Mouse (Mus musculus) monocyte, adult 5-6 weeks (primary cell): ENCODE measurements around the gene Snx11. TPM values are rescaled to one million over a fixed set of nuclear protein-coding genes. Genes with fewer than 3 reads are reported as not detected.
A peak's percentile ranks its signal among the peaks of the same experiment; 100 is the strongest.
"Not testable (repeated sequence)": the region's sequence is repeated elsewhere in the genome, so short reads cannot be mapped to it uniquely, and the experiment has no call there.

Experiments used
- ATAC-seq: fragments of 153-309, 156-312 bp; replicated peaks from 2 replicates; pipeline ENCODE4 v1.8.0; 2017; ENCODE audit warnings: mild to moderate bottlenecking; ENCODE audit not compliant: low TSS enrichment, insufficient number of reproducible peaks, severe bottlenecking, poor library complexity, low FRiP score
- total RNA-seq: library from RNA; stranded (forward); fragments of 200-1000, 200-491, 200-594 nt; gene quantifications from 3 replicates; pipeline ENCODE4 v1.2.3, GENCODE M21; 2017

The Snx11 gene
- total RNA-seq = 40.6 to 60.6 TPM (median 40.8 TPM) in 3 replicates

DNA sequence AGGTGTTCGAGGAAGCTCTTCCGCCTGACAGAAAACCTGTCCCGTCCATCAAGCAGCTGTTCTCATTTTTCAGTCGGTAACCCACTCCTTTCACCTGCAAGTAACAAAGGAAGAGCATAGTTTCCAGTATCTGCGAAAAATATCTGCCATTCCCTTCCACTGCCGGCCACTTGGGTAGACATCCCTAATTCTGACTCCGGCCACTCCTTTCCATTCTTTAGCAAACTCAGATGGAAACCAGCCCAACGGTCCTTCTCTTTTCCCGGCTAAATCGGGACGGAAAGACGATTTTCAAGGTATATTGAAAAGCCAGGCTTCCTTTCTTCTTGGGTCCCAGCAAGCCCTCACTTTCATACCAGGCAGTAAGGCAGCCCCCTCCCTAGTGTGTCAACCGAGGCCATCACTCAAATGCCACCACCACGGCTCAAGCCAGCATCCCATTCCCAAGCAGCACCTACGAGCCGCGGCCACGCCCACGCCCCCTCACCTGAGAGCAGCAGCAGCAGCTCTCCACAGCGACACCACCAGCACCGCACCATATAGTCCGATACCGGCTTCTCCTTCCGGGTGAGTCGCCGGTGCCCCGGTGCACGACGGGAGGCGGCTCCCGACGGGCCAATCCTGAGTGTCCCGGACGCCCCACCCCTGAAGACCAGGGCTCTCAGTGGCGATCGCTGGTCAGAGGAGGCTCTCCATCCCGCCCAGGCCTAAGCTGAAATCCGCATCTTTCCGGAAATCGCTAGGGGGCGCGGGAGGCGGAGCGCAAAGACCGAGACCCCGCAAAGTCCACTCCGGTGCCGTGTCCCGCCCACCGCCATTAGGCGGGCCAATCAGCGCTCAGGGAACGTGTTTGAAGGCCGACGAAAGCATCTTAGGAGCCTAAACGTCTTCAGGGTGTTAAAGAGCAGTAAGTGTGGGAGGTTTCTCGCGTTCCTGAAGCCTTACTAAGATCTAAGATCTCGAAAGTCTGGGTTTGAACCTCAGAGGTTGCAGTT lies at the start of gene Snx11:
TSS of gene Snx11 (minus strand) at position 592 of the 995 bp plus-strand sequence.
- ATAC-seq = peak; percentile 99

DNA sequence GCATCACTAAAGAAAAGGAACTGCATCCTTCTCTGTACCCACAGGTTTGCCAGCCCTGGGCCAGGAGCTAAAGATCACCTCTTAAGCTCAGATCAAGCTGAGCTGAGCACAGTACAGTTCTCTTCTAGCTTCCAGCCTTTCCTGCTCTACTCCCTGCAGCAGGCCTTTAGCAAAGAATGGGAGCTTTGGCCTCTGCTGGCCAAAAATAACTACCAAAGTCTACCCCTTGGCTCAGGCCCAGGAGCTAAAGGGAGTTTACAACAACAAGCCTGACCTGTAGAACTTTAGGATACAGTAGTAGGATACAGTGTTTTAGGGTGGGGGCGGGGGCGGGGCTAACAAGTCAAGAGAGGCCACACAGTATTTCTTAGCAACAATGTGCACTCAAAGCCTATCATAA lies 49.1 kb upstream of the Snx11 start:
- no peak for ATAC-seq

DNA sequence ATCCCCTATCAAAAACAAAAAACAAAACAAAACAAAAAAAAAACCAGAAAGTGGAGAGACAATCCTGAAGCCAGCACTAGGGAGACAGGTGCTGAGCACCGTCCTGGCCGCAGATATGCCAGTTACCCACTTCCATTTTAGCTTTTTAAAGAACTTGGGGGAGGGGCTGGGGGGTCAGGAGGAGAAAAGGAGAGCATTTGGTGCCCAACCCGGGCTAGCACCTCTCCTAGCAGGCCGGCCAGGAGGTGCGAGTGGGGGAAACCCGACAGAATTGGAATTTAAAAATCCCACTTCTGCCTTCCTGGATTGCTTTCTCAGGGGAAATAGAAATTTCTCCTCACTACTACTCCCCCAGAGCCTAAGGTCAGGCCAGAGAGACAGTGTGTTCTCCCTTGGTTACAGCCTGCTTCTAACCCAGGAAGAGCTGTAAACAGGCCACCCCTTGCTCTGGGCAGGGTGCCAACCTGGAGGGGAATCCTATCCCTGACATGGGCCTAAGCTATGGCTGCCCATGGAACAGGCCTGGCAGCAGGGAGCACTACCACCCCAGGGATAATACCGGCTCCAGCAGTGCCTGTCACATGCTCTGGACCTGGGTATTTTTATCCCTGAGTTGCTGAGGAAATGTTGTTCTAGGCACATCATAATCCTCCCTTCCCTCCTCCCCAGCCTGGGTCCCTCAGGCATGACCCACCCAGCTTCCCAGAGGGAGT lies 47.6 kb upstream of the Snx11 start:
- no peak for ATAC-seq

DNA sequence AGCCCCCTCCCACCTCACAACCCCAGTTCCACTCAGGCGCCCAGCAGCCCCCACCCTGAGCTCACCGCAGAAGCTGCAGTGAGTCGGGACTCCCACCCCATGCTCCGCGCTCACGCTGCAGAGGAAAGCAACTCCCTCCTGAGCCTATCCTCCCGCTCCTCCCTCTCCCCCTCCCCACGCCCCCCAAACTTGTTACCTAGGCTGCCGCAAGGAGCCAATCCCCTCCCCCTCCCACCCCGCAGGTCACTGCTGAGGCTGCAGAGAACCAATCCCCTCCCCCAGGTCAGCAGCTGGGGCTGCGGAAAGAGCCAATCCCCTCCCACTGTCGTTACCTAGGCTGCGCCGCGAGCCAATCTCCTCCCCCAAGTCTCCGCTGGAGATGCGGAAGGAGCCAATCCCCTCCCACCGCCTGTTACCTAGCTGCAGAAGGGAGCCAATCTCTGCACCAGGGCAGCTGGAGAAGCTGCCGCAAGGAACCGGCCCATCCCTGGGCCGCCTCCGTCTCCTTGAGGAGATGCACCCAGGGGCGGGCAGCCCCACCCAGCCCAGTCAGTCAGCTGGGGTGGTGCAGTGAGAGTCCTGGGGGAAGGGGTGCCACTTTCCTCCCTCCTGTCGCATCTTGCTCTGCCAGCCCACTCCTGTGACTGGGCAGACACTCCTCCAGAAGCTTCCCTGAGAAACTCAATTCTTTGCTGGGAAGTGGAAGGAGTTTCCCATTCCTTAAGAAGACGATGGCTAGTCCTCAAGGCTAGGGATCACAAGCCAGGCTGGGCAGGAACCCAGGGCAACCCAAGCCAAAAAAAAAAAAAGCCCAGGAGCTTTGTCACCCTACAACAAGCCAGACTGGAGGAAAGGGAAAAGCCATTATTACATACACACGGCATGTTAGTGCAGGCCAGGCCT lies 46.8 kb upstream of the Snx11 start:
- peak; percentile 94 for ATAC-seq

DNA sequence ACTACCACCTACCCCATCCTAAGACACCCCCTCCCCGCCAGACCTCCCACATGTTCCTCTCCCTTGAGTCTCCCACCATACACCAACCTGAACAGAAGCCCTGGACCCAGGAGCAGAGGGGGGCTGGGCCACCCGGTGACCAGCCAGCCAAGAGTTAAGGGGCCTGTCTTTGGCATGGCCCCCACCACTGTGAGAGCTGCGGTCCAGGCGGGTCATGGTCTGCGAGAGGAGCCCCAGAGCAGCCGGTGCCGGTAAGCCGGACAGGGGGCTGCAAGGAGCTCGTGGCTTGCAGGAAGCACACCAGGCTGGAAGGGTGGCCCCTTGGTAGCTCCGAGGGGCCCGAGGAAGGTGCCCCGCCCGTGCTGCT lies 46.1 kb upstream of the Snx11 start:
- no peak for ATAC-seq

DNA sequence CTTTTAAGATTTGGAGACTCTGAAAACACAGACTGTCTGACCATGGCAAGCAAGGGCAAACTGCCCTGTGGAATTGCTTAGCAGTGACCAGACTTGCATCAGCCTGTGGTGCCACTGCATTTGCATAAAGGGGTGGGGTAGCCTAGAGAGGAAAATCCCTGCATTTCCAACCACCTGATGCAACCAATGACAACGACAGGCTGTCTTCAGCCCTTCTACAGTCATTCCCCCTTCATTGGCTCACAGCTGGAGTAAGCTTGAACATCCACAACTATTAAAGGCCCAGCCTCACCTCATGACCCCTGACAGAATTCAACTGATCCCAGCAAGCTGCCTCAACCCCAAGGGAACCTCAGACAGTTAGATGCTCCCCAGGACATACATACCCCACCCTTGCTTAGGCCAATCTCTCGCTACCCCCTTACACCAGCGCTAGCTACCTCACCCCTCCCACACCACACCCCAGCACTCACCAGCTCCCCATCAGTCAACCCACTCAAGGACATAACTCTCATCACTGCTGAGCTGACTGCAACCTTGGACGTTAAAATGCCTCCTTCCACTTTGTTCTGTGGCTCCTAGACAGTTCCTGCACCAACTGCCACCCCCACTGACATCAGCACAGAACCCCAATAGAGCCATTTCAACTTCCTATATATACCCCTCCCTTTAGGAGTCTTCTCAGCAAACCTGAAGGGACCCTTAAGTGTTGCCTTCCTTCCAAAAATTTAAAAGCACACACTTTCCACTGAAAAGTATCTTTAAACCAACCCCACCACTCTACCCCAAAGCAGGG lies 45.5 kb upstream of the Snx11 start:
- ATAC-seq = peak; percentile 76

DNA sequence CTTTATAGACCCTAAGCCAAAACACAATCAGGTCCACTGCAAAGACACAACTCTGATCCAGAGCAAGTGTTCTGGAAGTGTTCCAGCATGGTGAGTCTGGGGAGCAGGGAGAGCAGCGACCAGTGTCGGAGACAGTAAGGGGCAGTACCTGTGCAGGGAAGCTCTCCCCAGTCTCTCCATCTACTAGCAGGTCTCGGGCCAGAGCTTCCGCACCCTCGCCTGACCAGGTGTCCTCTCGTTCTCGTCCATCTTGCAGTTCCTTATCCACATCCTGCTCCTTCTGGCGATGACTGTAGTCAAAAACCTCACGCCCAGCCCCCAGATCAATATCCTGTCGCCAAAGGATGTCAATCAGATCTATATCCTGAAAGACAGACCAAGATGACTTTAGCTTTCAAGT lies 44.6 kb upstream of the Snx11 start:
- no peak for ATAC-seq

DNA sequence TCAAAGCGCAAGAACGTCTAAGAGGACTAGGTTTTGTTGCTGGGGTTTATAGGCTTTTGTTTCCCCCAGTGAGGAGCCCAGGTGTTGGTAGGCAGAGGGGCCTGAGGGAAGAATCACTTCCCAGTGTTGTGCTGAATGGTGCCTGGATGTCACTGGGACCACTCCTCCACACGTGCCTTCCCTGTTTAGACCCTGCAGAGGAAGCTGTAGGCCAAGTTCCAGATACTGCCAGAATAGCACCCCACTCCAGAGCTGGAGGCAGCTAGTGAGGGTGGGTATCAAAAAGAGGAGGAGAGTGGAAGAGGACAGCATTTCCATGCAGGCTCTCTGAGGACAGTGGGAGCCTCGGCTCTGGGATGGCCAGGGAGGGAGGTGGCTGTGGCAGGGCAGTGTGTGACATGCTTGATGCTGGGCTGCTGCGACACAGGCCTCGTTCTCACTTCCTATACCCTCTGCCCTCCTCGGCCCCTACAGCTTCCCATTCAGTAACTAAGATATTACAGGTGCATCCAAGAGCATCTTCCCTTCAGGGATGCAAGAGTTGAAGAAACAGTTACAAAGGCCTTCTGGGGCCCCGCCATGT lies 40.9 kb upstream of the Snx11 start:
- no peak for ATAC-seq

DNA sequence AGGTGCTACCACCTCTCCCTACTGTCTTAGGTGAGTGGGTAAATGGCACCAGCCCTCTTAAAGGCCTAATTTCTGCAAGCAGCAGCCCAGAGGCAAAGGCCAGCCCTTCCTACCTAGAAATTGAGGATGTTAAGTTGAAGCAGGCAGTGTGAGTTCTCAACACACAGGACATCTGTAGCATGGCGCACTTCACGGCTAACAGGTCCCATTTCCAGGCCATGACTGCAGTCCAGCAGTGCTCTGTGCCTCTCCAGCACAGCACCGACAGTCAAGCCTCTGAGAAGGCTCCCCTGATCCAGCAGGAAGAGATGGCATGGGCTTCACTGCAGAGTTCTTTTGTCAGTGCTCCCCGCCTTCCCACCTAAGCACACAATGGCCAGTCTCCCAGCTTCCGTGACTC lies 39.6 kb upstream of the Snx11 start:
- ATAC-seq = no peak

DNA sequence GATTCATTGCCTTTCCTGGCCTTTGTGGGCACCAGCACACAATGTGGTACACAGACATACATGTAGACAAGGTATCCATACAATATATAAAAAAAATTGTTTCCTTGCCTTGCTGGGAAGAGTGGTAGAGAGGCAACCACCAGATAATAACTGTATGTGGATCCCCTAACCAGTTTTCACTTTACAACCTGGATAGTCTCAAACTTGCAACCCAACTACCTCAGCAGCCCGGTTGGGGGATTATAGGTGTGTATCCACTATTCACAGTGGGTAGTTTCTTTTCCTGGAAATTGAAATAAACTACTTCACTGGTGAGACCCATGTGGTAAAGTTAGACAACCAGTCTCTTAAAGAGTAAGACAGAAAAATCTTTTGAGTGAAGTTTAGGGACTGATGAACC lies 39.1 kb upstream of the Snx11 start:
- ATAC-seq = no peak

DNA sequence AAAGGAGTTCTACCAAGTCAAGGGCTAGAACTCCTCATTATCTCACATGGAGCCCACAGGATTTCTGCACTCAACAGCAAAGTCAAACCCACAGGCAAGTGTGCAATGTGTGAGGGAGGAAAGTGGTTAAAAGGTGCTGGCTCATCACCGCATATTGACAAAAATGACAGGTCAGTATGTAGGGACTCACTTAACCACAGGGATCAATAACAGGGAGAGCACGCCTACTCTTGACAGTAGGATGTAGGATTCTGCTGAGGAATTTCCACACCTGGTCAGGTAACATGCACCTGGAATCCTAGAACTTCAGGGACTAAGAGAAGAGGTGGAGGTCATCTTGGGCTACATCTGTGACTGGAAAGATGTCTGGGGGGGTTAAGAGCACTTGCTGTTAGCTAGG lies 38.5 kb upstream of the Snx11 start:
- no peak for ATAC-seq

DNA sequence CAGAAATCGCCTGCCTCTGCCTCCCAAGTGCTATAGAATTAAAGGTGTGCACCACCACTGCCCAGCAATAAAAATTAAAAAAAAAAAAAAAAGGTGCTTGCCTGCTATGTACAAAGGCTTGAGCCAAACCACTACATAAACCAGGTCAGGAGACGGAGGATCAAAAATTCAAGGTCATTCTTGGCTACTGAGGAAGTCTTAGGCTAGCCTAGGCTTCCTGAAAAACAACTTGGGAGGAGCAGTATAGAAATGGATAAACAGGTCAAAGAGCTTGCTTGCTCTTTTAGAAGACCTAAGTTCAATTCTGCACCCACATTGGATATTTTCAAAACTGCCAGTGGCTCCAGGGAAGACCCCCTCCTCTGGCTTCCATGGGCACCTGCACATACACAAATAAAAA lies 37.1 kb upstream of the Snx11 start:
- ATAC-seq = no peak

DNA sequence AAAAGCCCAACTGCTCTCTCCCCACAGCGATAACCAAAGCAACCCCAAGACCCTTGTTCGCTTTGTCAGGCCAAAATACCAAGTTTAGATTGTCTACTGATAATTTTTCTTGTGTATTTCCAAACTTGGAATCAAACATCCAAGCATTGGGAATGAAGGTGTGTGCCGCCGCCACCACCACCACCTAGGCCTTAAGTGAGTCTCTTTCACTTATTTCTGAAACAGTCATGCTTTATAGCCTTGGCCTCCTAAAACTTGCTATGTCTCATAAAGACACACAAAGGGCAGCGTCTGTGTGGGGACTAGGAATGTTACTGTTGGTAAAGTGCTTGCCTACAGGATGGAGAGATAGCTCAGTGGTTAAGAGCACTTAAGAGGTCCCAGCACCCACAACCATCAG lies 36.6 kb upstream of the Snx11 start:
- ATAC-seq = no peak

DNA sequence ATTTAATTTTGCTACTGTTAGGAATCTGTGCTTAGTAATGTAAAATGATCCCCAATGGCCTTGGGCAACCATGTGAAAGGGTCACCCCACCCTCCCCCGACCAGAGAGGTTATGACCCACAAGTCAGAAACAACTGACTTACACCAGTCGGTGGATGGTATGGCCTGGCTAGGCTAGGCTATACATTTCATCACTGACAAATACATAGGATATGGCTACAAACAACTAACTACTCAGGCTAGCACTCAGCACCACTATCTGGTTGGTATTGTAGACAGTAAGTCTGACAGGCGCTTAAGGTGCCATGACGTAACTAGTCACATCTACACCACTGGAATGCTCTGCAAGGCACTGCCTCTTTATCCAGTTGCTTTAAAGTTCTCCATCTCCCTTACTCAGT lies 36.1 kb upstream of the Snx11 start:
- ATAC-seq = no peak

DNA sequence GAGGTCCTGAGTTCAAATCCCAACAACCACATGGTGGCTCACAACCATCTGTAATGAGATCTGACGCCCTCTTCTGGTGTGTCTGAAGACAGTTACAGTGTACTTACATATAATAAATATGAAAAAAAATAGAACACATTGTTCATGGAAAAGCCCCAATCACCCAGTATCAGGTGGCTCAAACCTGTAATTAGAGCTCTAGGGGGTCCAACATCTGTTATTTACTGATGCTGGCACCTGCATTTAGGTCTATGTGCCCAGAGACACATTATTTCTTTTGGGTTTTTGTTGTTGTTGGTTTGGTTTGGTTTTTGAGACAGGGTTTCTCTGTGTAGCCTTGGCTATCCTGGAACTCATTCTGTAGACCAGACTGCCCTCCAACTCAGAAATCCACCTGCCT lies 33.8 kb upstream of the Snx11 start:
- not testable (repeated sequence) for ATAC-seq

DNA sequence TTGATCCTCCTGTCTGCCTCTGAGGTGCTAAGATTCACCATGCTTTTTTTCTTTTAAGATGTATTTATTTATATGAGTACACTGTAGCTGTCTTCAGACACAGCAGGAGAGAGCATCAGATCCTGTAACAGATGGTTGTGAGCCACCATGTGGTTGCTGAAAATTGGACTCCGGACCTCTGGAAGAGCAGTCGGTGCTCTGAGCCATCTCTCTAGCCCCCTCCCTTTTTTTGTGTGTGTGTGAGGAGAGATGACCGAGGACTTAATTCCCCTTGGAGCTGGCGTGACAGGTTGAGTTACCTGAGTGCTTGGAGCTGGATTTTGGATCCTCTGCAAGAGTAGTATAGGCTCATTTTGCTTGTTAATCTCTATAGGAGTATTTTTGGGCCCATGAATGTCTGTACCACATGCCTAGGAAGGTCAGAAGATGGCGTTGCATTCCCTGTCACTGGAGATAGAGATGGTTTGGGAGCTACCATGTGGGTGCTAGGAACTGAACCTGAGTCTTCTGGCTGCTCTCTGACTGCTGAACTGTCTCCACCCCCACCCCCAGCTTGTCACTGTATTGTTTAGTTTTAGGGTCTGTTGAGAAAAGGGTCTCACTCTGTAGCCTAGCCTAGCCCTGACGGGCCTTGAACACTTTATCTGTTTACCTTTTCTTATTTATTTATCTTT lies 32.3 kb upstream of the Snx11 start:
- ATAC-seq = no peak

DNA sequence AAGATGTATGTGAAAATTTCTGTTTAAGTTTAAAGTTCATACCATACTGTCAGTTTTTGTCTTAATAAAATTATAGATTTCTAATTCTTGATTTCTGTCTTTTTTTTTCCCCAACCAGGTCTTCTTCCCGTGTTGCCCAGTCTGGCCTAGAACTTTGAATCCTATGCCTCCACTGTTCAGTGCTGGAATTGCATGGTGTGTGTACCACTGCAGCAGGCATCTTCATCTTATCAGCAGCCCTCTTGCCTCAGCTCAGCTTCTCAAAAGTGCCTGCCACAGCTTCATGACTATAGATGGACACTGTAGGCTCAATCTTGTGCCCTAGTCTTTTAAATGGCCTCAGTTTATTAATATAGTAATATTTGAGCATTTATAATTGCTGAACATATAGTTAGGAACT lies 30.7 kb upstream of the Snx11 start:
- no peak for ATAC-seq
